Mouse (Mus musculus) skeletal muscle tissue, adult 2 months (tissue): ENCODE measurements around the gene Zfp101.

Source experiments
- DNase-seq: peaks from one replicate; pipeline ENCODE4 v3.0.0-alpha.2; 2012; ENCODE audit warnings: low read depth, low spot score

The Zfp101 gene

GRCm38 (mm10) chr17:33394182-33395034 lies at the start of gene Zfp101:
Gene Zfp101 (minus strand): TSS chr17:33394641.
- DNase-seq = peak; percentile 91

GRCm38 (mm10) chr17:33441159-33441558 lies 46.7 kb upstream of the Zfp101 start:
- DNase-seq = no peak

DNA sequence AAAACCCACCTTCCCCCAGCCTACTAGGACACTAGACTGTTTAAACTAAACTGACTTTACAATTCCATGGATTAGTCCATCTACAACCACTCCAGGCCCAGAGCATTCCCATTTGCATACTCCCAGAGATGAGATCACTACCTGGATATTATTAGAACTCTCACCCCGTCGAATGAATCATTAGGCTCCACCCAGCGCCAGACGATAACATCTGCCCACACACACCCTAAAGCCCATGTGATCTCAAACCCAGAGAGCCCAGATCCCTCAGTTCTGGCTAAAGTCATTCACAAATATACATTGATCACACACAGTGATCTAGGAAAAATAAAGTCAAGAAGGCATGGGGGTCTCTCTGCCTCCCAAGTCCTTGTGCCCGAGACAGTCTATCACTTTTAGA lies 45.5 kb upstream of the Zfp101 start:
- DNase-seq = peak; percentile 16

DNA sequence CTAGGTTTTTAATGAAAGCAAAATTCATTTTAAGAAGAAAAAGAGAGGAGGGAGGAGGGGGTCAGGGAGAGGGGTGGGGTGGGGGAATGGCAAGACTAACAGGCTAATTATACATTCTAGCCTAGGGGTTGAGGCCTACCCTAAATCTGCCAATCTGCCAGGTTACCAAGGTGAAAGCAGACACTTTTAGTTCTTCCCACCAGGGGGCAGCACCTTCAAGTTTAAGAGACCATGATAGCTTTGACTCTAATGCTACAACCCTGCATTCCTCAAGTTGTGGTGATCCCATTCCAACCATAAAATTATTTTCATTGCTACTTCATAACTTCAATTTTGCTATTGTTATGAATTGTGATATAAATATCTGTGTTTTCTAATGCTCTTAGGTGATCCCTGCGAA lies 44.7 kb upstream of the Zfp101 start:
- peak; percentile 60 for DNase-seq

- DNase-seq = no peak
These were observed 37.8 kb upstream of the Zfp101 start, which contains the start of gene Actl9 for GRCm38 (mm10) chr17:33432019-33432946. Gene Actl9 (plus strand): TSS chr17:33432896.

- no peak for DNase-seq
These were observed 2.2 kb downstream of the Zfp101 start for GRCm38 (mm10) chr17:33392271-33392670.

- no peak for DNase-seq
These were observed 8.7 kb downstream of the Zfp101 start for GRCm38 (mm10) chr17:33385705-33386104.

- DNase-seq = no peak
These were observed 21.6 kb downstream of the Zfp101 start for GRCm38 (mm10) chr17:33372795-33373194.

DNA sequence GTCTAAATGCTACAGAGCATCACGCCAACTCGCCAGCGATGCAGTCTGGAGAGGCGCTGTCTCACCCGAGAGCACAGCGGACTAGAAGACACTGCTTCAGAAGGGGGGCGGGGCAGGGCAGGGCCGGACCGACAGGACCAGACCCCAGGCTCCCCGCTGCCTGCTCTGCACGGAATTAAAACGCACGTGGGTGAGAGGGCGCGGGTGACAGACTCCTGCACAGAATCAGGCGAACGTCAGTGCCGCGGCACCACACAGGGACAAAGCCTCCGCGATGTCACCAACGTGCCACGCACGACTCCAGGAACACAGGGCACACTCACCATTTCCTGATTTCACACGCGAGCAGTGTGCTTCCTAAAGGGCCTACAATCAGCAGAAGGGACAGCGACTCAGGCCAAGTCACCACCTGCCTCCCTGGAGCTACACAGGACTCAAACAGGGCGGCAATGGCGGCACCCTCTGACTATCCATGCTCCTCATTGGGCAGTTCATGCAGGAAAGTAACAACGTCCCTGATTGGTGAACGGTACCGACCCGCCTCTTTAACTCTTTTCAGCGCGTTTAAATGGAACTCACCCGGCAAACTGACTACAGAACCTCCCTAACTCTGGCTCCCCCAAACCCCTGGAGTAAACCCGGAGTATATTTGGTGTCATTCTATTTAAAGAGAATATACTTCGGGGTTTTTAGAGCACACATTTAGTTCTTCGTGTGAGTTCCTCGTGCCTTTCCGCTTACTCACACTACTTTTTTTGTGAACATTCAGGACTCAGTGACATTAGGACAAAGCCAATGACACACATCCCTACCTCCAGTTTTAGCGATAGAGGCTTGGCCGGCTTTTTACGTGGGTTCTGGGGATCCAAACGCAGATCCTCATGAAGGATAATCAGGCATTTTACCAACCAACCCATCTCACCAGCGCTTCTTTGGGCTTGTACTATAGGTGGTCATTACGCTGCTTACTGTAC lies 35.7 kb downstream of the Zfp101 start, which contains the start of gene Zfp81:
Gene Zfp81 (minus strand): TSS at position 468 of the 974 bp plus-strand sequence.
- peak; percentile 77 for DNase-seq

- DNase-seq = no peak
These were observed 41.5 kb downstream of the Zfp101 start for GRCm38 (mm10) chr17:33352981-33353380.
